Mouse (Mus musculus) spleen, postnatal 4 days (tissue): ENCODE data around the gene Shmt2.
A peak's percentile ranks its signal among the peaks of the same experiment; 100 is the strongest.

Source experiments
- DNase-seq, 2 experiments: peaks; one replicate each; pipeline ENCODE4 v3.0.0; 2022; ENCODE audit warnings: low spot score in 2 of 2

Shmt2 gene

GRCm38 (mm10) chr10:127512307-127512666 lies 10.0 kb downstream of the Shmt2 start:
- DNase-seq: no peak

- no peak for DNase-seq
Measured at GRCm38 (mm10) chr10:127511634-127512306, 10.5 kb downstream of the Shmt2 start.

GRCm38 (mm10) chr10:127510895-127511617 lies 11.2 kb downstream of the Shmt2 start:
- DNase-seq: peak in 1 of 2 experiments; percentile 60

GRCm38 (mm10) chr10:127509837-127510701 lies 12.2 kb downstream of the Shmt2 start:
- DNase-seq: peak in 1 of 2 experiments; percentile 60

- peak; percentile 85 to 96 for DNase-seq
Measured at GRCm38 (mm10) chr10:127509051-127509836, 13.0 kb downstream of the Shmt2 start.

- peak; percentile 78 to 91 for DNase-seq
Measured at GRCm38 (mm10) chr10:127508239-127508638, 14.0 kb downstream of the Shmt2 start.

GRCm38 (mm10) chr10:127500894-127501893 lies 21.1 kb downstream of the Shmt2 start, which contains the start of gene Stac3:
Gene Stac3, plus strand, starts transcription at chr10:127501686.
- no peak for DNase-seq

GRCm38 (mm10) chr10:127500042-127500441 lies 22.2 kb downstream of the Shmt2 start:
- DNase-seq: no peak

GRCm38 (mm10) chr10:127499516-127499915 lies 22.7 kb downstream of the Shmt2 start:
- DNase-seq: no peak

GRCm38 (mm10) chr10:127496156-127496555 lies 26.1 kb downstream of the Shmt2 start:
- DNase-seq: no peak

GRCm38 (mm10) chr10:127492118-127492517 lies 30.1 kb downstream of the Shmt2 start:
- DNase-seq: no peak

GRCm38 (mm10) chr10:127491128-127491512 lies 31.1 kb downstream of the Shmt2 start:
- no peak for DNase-seq

- DNase-seq: no peak
Measured at GRCm38 (mm10) chr10:127490160-127491127, 31.8 kb downstream of the Shmt2 start.

GRCm38 (mm10) chr10:127488856-127489255 lies 33.4 kb downstream of the Shmt2 start:
- DNase-seq: no peak

GRCm38 (mm10) chr10:127485235-127485634 lies 37.0 kb downstream of the Shmt2 start:
- no peak for DNase-seq

GRCm38 (mm10) chr10:127480833-127481813 lies 41.1 kb downstream of the Shmt2 start:
- no peak for DNase-seq

- no peak for DNase-seq
Measured at GRCm38 (mm10) chr10:127479131-127479530, 43.1 kb downstream of the Shmt2 start.

GRCm38 (mm10) chr10:127477301-127477700 lies 44.9 kb downstream of the Shmt2 start:
- no peak for DNase-seq
